Mouse (Mus musculus) adrenal gland, adult (tissue): Measurements from ENCODE around the gene Necap2.

Source experiments
- DNase-seq, 2 experiments: peaks; one replicate each; pipeline ENCODE4 v3.0.0; 2022 to 2023; ENCODE audit warnings: low spot score in 1 of 2; ENCODE audit not compliant: inconsistent age in 2 of 2

Necap2 gene

GRCm38 (mm10) chr4:141041117-141041516 lies 37.0 kb downstream of the Necap2 start:
- DNase-seq: peak in 1 of 2 experiments; percentile 70

- peak; percentile 50 to 79 for DNase-seq
Measured at GRCm38 (mm10) chr4:141033606-141034549, 44.3 kb downstream of the Necap2 start.

GRCm38 (mm10) chr4:141031733-141032132 lies 46.4 kb downstream of the Necap2 start:
- peak; percentile 85 to 95 for DNase-seq

GRCm38 (mm10) chr4:141030541-141031206 lies 47.5 kb downstream of the Necap2 start:
- no peak for DNase-seq

- no peak for DNase-seq
Measured at GRCm38 (mm10) chr4:141024992-141025391, 53.2 kb downstream of the Necap2 start.

- no peak for DNase-seq
Measured at GRCm38 (mm10) chr4:141024052-141024451, 54.1 kb downstream of the Necap2 start.

GRCm38 (mm10) chr4:141021614-141021929 lies 56.6 kb downstream of the Necap2 start:
- no peak for DNase-seq

GRCm38 (mm10) chr4:141020811-141021613 lies 57.1 kb downstream of the Necap2 start:
- no peak for DNase-seq

- DNase-seq: no peak
Measured at GRCm38 (mm10) chr4:141020220-141020619, 57.9 kb downstream of the Necap2 start.

- DNase-seq: no peak
Measured at GRCm38 (mm10) chr4:141017657-141018436, 60.3 kb downstream of the Necap2 start.
